Mouse (Mus musculus) liver, embryonic 13.5 days (tissue): ENCODE data around the gene Srcin1. TPM values are rescaled to one million over a fixed set of nuclear protein-coding genes. Genes with fewer than 3 reads are reported as not detected.

Experiments
- ATAC-seq: fragments of 200-750 bp; cut with Nextera tagmentation; 2 replicates; pipeline ENCODE4 v1.8.0; 2017; ENCODE audit warnings: low read depth, mild to moderate bottlenecking, moderate number of reproducible peaks, moderate library complexity
- DNase-seq: peaks from one replicate; pipeline ENCODE4 v3.0.0; 2022
- H3K27ac ChIP-seq: fragments of 300-500 bp; sonication (generic); 2 replicates; pipeline ENCODE4 v1.5.1; 2015; ENCODE audit warnings: moderate library complexity, mild to moderate bottlenecking, inconsistent platforms
- H3K27me3 ChIP-seq: fragments of 300-500 bp; sonication (generic); 2 replicates; pipeline ENCODE4 v1.6.1; 2015; ENCODE audit warnings: mild to moderate bottlenecking, inconsistent platforms
- H3K36me3 ChIP-seq: fragments of 300-500 bp; sonication (generic); 2 replicates; pipeline ENCODE4 v1.6.1; 2015; ENCODE audit warnings: mild to moderate bottlenecking, inconsistent platforms
- H3K4me1 ChIP-seq: fragments of 300-500 bp; sonication (generic); replicated peaks from 2 replicates; pipeline ENCODE4 v1.6.1; 2015; ENCODE audit warnings: inconsistent platforms
- H3K4me2 ChIP-seq: fragments of 300-500 bp; sonication (generic); 2 replicates; pipeline ENCODE4 v1.6.1; 2015; ENCODE audit warnings: inconsistent platforms, mild to moderate bottlenecking, moderate library complexity
- H3K4me3 ChIP-seq: fragments of 300-500 bp; sonication (generic); replicated peaks from 2 replicates; pipeline ENCODE4 v1.5.1; 2015; ENCODE audit warnings: mild to moderate bottlenecking, inconsistent platforms
- H3K9ac ChIP-seq: fragments of 300-500 bp; sonication (generic); 2 replicates; pipeline ENCODE4 v1.6.1; 2015; ENCODE audit warnings: mild to moderate bottlenecking, inconsistent platforms
- H3K9me3 ChIP-seq: fragments of 300-500 bp; sonication (generic); replicated peaks from 2 replicates; pipeline ENCODE4 v1.6.1; 2016; ENCODE audit warnings: inconsistent platforms
- WGBS: fragments of 180-500 bp; shearing (Covaris S2); methylation state at CpG from one replicate; pipeline ENCODE4 v1.1.7; 2015; ENCODE audit not compliant: insufficient replicate concordance; 5-methylcytosine and 5-hydroxymethylcytosine counted together
- polyA plus RNA-seq: library from polyadenylated mRNA; unstranded; fragments of >200 nt; fragmentation: Nextera tagmentation; extraction: Ambion mirVana; gene quantifications from 2 replicates; pipeline ENCODE4 v1.2.1, GENCODE M21; 2015

Srcin1 gene
- polyA plus RNA-seq, 1 experiment from 2014 or later: not detected

- peak overlapping the region; percentile 45; the same call in 1 of the 2 replicates for H3K9ac ChIP-seq
- H3K4me3 ChIP-seq: peak overlapping the region; percentile 47
- peak overlapping the region; percentile 67 for H3K4me2 ChIP-seq
- peaks cover 24% of the 10 kb centered on the region for H3K4me1 ChIP-seq
- WGBS: 16% methylated on average over 13 of the region's 13 CpGs
- 0 out of 2 replicates have a peak, but pooled peaks cover 9% of the 10 kb centered on the region for H3K27me3 ChIP-seq
- H3K36me3 ChIP-seq: no peaks in the 10 kb centered on the region
- H3K9me3 ChIP-seq: no peaks in the 10 kb centered on the region
- ATAC-seq (peak; percentile 31), DNase-seq (no peak)
- H3K27ac ChIP-seq: peak overlapping the region; percentile 58
Measured at GRCm38 (mm10) chr11:97511661-97512369, 64.2 kb downstream of the Srcin1 start.

GRCm38 (mm10) chr11:97510966-97511660, 64.9 kb downstream of the Srcin1 start:
- Histone ChIP-seq H3K27me3 (0 out of 2 replicates have a peak, but pooled peaks cover 9% of the 10 kb centered on the region), H3K36me3 (no peaks in the 10 kb centered on the region), H3K4me2 (peak overlapping the region; percentile 67), H3K27ac (peak overlapping the region; percentile 58), H3K4me3 (peak overlapping the region; percentile 47), H3K9ac (peak overlapping the region; percentile 45; the same call in 1 of the 2 replicates), H3K4me1 (peaks cover 24% of the 10 kb centered on the region), H3K9me3 (no peaks in the 10 kb centered on the region)
- WGBS: 27% methylated on average over 10 of the region's 10 CpGs
- DNase-seq (peak; percentile 61), ATAC-seq (0 out of 2 replicates have a peak, but pooled peaks have one; percentile 35)

GRCm38 (mm10) chr11:97509715-97510485, 66.1 kb downstream of the Srcin1 start:
- DNase-seq (no peak), ATAC-seq (no peak)
- Histone ChIP-seq H3K27me3 (0 out of 2 replicates have a peak, but pooled peaks cover 5% of the 10 kb centered on the region), H3K4me3 (no peak overlapping the region), H3K27ac (no peak overlapping the region), H3K9me3 (no peaks in the 10 kb centered on the region), H3K4me1 (peaks cover 24% of the 10 kb centered on the region), H3K9ac (no peak overlapping the region), H3K36me3 (no peaks in the 10 kb centered on the region), H3K4me2 (no peak overlapping the region)
- 73% methylated on average over 24 of the region's 24 CpGs for WGBS

- Histone ChIP-seq H3K27me3 (no peaks in the 10 kb centered on the region), H3K4me2 (no peak overlapping the region), H3K27ac (no peak overlapping the region), H3K9ac (no peak overlapping the region), H3K4me3 (no peak overlapping the region), H3K9me3 (no peaks in the 10 kb centered on the region), H3K36me3 (no peaks in the 10 kb centered on the region), H3K4me1 (peaks cover 24% of the 10 kb centered on the region)
- DNase-seq: no peak
- ATAC-seq: no peak
- 37% methylated on average over 5 of the region's 5 CpGs for WGBS
Measured at GRCm38 (mm10) chr11:97509058-97509457, 66.9 kb downstream of the Srcin1 start.

GRCm38 (mm10) chr11:97508198-97508597, 67.8 kb downstream of the Srcin1 start:
- no peak overlapping the region for H3K9ac ChIP-seq
- no peaks in the 10 kb centered on the region for H3K36me3 ChIP-seq
- no peak overlapping the region for H3K27ac ChIP-seq
- ATAC-seq (no peak), DNase-seq (no peak)
- H3K9me3 ChIP-seq: no peaks in the 10 kb centered on the region
- peaks cover 24% of the 10 kb centered on the region for H3K4me1 ChIP-seq
- WGBS: 47% methylated on average over 3 of the region's 3 CpGs
- H3K4me3 ChIP-seq: no peak overlapping the region
- no peak overlapping the region for H3K4me2 ChIP-seq
- no peaks in the 10 kb centered on the region for H3K27me3 ChIP-seq

GRCm38 (mm10) chr11:97506331-97506730, 69.7 kb downstream of the Srcin1 start:
- H3K9me3 ChIP-seq: no peaks in the 10 kb centered on the region
- no peak overlapping the region for H3K4me3 ChIP-seq
- 0 out of 2 replicates have a peak, but pooled peaks cover under 1% of the 10 kb centered on the region for H3K27me3 ChIP-seq
- peaks cover 6% of the 10 kb centered on the region for H3K36me3 ChIP-seq
- H3K4me2 ChIP-seq: no peak overlapping the region
- peaks cover 10% of the 10 kb centered on the region for H3K4me1 ChIP-seq
- no peak for DNase-seq
- no peak overlapping the region for H3K27ac ChIP-seq
- 43% methylated on average over 8 of the region's 8 CpGs for WGBS
- ATAC-seq: no peak
- no peak overlapping the region for H3K9ac ChIP-seq

- Histone ChIP-seq H3K36me3 (peaks cover 12% of the 10 kb centered on the region), H3K4me2 (no peak overlapping the region), H3K9me3 (no peaks in the 10 kb centered on the region), H3K4me3 (no peak overlapping the region), H3K27me3 (peaks cover 6% of the 10 kb centered on the region; the same call in 1 of the 2 replicates), H3K9ac (no peak overlapping the region), H3K27ac (no peak overlapping the region), H3K4me1 (peaks cover 9% of the 10 kb centered on the region; the same call in 1 of the 2 replicates)
- ATAC-seq: no peak
- no peak for DNase-seq
- 58% methylated on average over 4 of the region's 4 CpGs for WGBS
Measured at GRCm38 (mm10) chr11:97505784-97506183, 70.2 kb downstream of the Srcin1 start.

- no peak overlapping the region for H3K9ac ChIP-seq
- H3K9me3 ChIP-seq: no peaks in the 10 kb centered on the region
- no peak overlapping the region for H3K4me3 ChIP-seq
- peaks cover 22% of the 10 kb centered on the region for H3K27me3 ChIP-seq
- WGBS: 64% methylated on average over 4 of the region's 4 CpGs
- no peak for ATAC-seq
- H3K27ac ChIP-seq: no peak overlapping the region
- H3K36me3 ChIP-seq: peaks cover 41% of the 10 kb centered on the region
- H3K4me1 ChIP-seq: peaks cover 12% of the 10 kb centered on the region; the same call in 1 of the 2 replicates
- H3K4me2 ChIP-seq: no peak overlapping the region
- DNase-seq: no peak
Measured at GRCm38 (mm10) chr11:97502846-97503245, 73.1 kb downstream of the Srcin1 start.

GRCm38 (mm10) chr11:97502383-97502782, 73.6 kb downstream of the Srcin1 start:
- Histone ChIP-seq H3K4me1 (peaks cover 12% of the 10 kb centered on the region; the same call in 1 of the 2 replicates), H3K4me2 (no peak overlapping the region), H3K9me3 (no peaks in the 10 kb centered on the region), H3K4me3 (no peak overlapping the region), H3K9ac (no peak overlapping the region), H3K27ac (no peak overlapping the region), H3K27me3 (peaks cover 22% of the 10 kb centered on the region), H3K36me3 (peaks cover 46% of the 10 kb centered on the region)
- WGBS: 55% methylated on average over 9 of the region's 9 CpGs
- no peak for DNase-seq
- no peak for ATAC-seq

GRCm38 (mm10) chr11:97500720-97501448, 75.1 kb downstream of the Srcin1 start:
- H3K4me2 ChIP-seq: peak overlapping the region; percentile 37
- H3K4me3 ChIP-seq: peak overlapping the region; percentile 21
- ATAC-seq (no peak), DNase-seq (no peak)
- H3K36me3 ChIP-seq: peaks cover 60% of the 10 kb centered on the region
- 84% methylated on average over 51 of the region's 51 CpGs for WGBS
- H3K9ac ChIP-seq: no peak overlapping the region
- H3K9me3 ChIP-seq: no peaks in the 10 kb centered on the region
- H3K4me1 ChIP-seq: peaks cover 12% of the 10 kb centered on the region; the same call in 1 of the 2 replicates
- H3K27me3 ChIP-seq: peaks cover 22% of the 10 kb centered on the region
- no peak overlapping the region for H3K27ac ChIP-seq
